ENCODE assay signal across 8 mouse cellular contexts in genomic region chr4:141147112-141148008, GRCm38 (mm10). TPM values are rescaled to one million over a fixed set of nuclear protein-coding genes. Genes with fewer than 3 reads are reported as not detected.
DNase-seq lines count a peak whose midpoint lies in the region; ATAC-seq and TF ChIP-seq lines count a peak whose summit lies in the region.

Gene Fbxo42 (plus strand): TSS chr4:141147913.

- peak within 1 kb of the TSS; percentile 95 for H3K27ac ChIP-seq in hindbrain, embryonic 10.5 days
- peak within 1 kb of the TSS; percentile 93 for H3K27ac ChIP-seq in lung, postnatal 0 days (ENCODE audit: low read length)

- peak within 1 kb of the TSS; percentile 92 for H3K9ac ChIP-seq in lung, postnatal 0 days (replicated peaks; ENCODE audit: low read depth)

- H3K9me3 ChIP-seq in hindbrain, embryonic 10.5 days, result no peaks in the 10 kb centered on the region
- no peaks in the 10 kb centered on the region for H3K9me3 ChIP-seq in lung, postnatal 0 days (ENCODE audit: low read length)

- H3K4me2 ChIP-seq in lung, postnatal 0 days (replicated peaks; ENCODE audit: low read depth, low read length), result peak within 1 kb of the TSS; percentile 98

- peak; percentile 74 for TF ChIP-seq CTCF in lung, postnatal 0 days (IDR thresholded peaks at IDR 0.05)

- WGBS in hindbrain, embryonic 10.5 days, result 9% methylated on average over 58 of the region's 58 CpGs
- WGBS in lung, postnatal 0 days, result 4% methylated on average over 58 of the region's 58 CpGs

- DNase-seq in MEL-GATA-1-ER (ENCODE audit: extremely low read depth, low read depth), result peak; percentile 57
- peak; percentile 95 for DNase-seq in cerebellum, adult 8-10 months
- peak; percentile 94 for DNase-seq in hindbrain, embryonic 10.5 days (ENCODE audit: low spot score)
- DNase-seq in layer of hippocampus, adult 9-11 months, result peak; percentile 93
- DNase-seq in lung, postnatal 0 days (ENCODE audit: low spot score), result peak; percentile 96
- DNase-seq in ovary, postnatal 14 days (ENCODE audit: low spot score), result peak; percentile 92
- DNase-seq in thymus, postnatal 14 days, result peak; percentile 96

- H3K4me1 ChIP-seq in hindbrain, embryonic 10.5 days (replicated peaks), result peaks cover 27% of the 10 kb centered on the region
- H3K4me1 ChIP-seq in lung, postnatal 0 days (ENCODE audit: insufficient read depth, low read depth, low read length), result peaks cover 4% of the 10 kb centered on the region; the same call in 1 of the 2 replicates

- TF ChIP-seq EP300 in lung, postnatal 0 days (IDR thresholded peaks at IDR 0.05), result no peak

- H3K27me3 ChIP-seq in hindbrain, embryonic 10.5 days (ENCODE audit: insufficient read depth, poor library complexity, severe bottlenecking), result no peaks in the 10 kb centered on the region; the same call in 1 of the 2 replicates
- H3K27me3 ChIP-seq in lung, postnatal 0 days (replicated peaks; ENCODE audit: insufficient read depth, low read length), result no peaks in the 10 kb centered on the region

- no peaks in the 10 kb centered on the region for H3K36me3 ChIP-seq in hindbrain, embryonic 10.5 days
- no peaks in the 10 kb centered on the region for H3K36me3 ChIP-seq in lung, postnatal 0 days (ENCODE audit: insufficient read depth, low read length)

- ATAC-seq in frontal cortex, adult (ENCODE audit: low TSS enrichment), result peak; percentile 80
- ATAC-seq in lung, postnatal 0 days, result peak; percentile 94

- H3K4me3 ChIP-seq in hindbrain, embryonic 10.5 days, result peak within 1 kb of the TSS; percentile 72
- H3K4me3 ChIP-seq in lung, postnatal 0 days (ENCODE audit: low read depth, low read length), result peak within 1 kb of the TSS; percentile 99

RNA-seq across cellular contexts. Expression of gene Fbxo42, which starts in this region (rescaled TPM):
- 23.2 and 24.5 TPM in 2 replicates for polyA plus RNA-seq in hindbrain, embryonic 10.5 days (2016; fragmentation: Nextera tagmentation; extraction: Ambion mirVana)
- 11.1 and 12.7 TPM in 2 replicates for polyA plus RNA-seq in lung, postnatal 0 days (2015; fragmentation: Nextera tagmentation; extraction: Ambion mirVana)

Comparison
In these comparisons a context has a peak if more than half of its experiments do, and no peak if none do; other contexts are left out.
1. Peak in every context shown above with its lines: DNase-seq, ATAC-seq, H3K4me3 ChIP-seq and H3K27ac ChIP-seq.